Comparison of ENCODE assay signal across 16 mouse cellular contexts in genomic region chr10:61480488-61480887, GRCm38 (mm10).
"Had no signal": no experiment of that assay in that cellular context is flagged by ENCODE, and none has a peak within 500 bp of the region (broad histone marks: within the 10 kb centered on the region; RNA-seq: fewer than 3 reads in every experiment).

No protein-coding gene starts in this region.

- H3K27me3 ChIP-seq: neural tube, embryonic 15.5 days; stomach, embryonic 15.5 days had no signal

- H3K36me3 ChIP-seq: neural tube, embryonic 13.5 days; neural tube, embryonic 15.5 days; stomach, embryonic 15.5 days had no signal

- H3K4me3 ChIP-seq: neural tube, embryonic 13.5 days; neural tube, embryonic 15.5 days; stomach, embryonic 15.5 days had no signal

- H3K4me2 ChIP-seq: neural tube, embryonic 13.5 days; neural tube, embryonic 15.5 days; stomach, embryonic 15.5 days had no signal

- H3K9me3 ChIP-seq: neural tube, embryonic 13.5 days; neural tube, embryonic 15.5 days; stomach, embryonic 15.5 days had no signal

- H3K9ac ChIP-seq: neural tube, embryonic 13.5 days; neural tube, embryonic 15.5 days; stomach, embryonic 15.5 days had no signal

- H3K27ac ChIP-seq: neural tube, embryonic 13.5 days; neural tube, embryonic 15.5 days; stomach, embryonic 15.5 days; stomach, postnatal 0 days had no signal

- DNase-seq: retina, postnatal 1 day; right cerebral cortex, adult 18-20 months; right cerebral cortex, postnatal 14 days; right cerebral cortex, postnatal 25 days; right cerebral cortex, postnatal 4 days; spleen, adult 18-20 months; thymus, adult 18-20 months; thymus, adult 2 months; thymus, postnatal 14 days; thymus, postnatal 25 days; thymus, postnatal 36 days; thymus, postnatal 4 days had no signal
